Mouse (Mus musculus): ENCODE measurements around the gene Mettl18. TPM values are rescaled to one million over a fixed set of nuclear protein-coding genes. Genes with fewer than 3 reads are reported as not detected.

Gene Mettl18
- polyA plus RNA-seq (2012; rRNA removed), result 2.3 and 2.5 TPM in 2 replicates

GRCm38 (mm10) chr1:163994721-163995608, at the start of gene Mettl18, which contains the start of gene BC055324:
Gene Mettl18 (plus strand): TSS chr1:163994889.
Gene BC055324 (minus strand): TSS chr1:163994796.

Other genes starting within 250 kb of the Mettl18 start
- gene Kifap3, start 215.3 kb upstream of the Mettl18 start, polyA plus RNA-seq (2012; rRNA removed), result 1.4 TPM in 2 replicates
- gene Scyl3, start 65.8 kb upstream of the Mettl18 start, polyA plus RNA-seq (2012; rRNA removed), result 7.1 and 7.4 TPM in 2 replicates
- 8.1 and 9.3 TPM in 2 replicates for gene BC055324, start 93 bp upstream of the Mettl18 start, polyA plus RNA-seq (2012; rRNA removed)
- 0.02 and 0.07 TPM in 2 replicates for gene Sele, start 53.3 kb downstream of the Mettl18 start, polyA plus RNA-seq (2012; rRNA removed)
- 2.9 and 3.9 TPM in 2 replicates for gene Sell, start 67.1 kb downstream of the Mettl18 start, polyA plus RNA-seq (2012; rRNA removed)
- gene Selp, start 120.4 kb downstream of the Mettl18 start, polyA plus RNA-seq (2012; rRNA removed), result 0.52 and 0.61 TPM in 2 replicates
- 8.1 and 8.8 TPM in 2 replicates for gene F5, start 156.9 kb downstream of the Mettl18 start, polyA plus RNA-seq (2012; rRNA removed)